Mouse (Mus musculus) lung, postnatal 36 days (tissue): ENCODE results near the gene Krt8.

Source experiments
- DNase-seq: peaks from one replicate; pipeline ENCODE4 v3.0.0; 2022; ENCODE audit warnings: mixed read lengths

Krt8 gene

DNA sequence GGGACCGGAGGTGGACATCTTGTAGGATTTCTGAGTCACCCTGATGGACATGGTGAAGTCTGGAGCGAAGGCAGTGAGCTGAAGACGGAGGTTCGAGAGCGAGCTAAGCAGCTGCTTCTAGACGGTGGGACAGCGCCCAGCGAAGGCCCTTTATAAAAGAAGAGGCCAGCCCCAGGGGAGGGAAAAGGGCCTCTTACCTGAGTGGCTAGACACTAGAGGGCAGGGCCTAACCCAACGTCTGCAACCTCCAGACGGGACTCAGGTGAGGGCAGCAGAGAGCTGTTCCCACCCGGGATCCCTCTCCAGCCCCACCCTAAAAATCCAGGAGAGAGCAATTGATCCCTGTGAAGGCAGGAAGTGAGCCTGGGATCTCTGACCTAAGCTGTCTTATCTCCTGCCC, at the start of gene Krt8:
TSS of gene Krt8 (minus strand) at position 294 of the 400 bp plus-strand sequence.
- peak; percentile 84 for DNase-seq

DNA sequence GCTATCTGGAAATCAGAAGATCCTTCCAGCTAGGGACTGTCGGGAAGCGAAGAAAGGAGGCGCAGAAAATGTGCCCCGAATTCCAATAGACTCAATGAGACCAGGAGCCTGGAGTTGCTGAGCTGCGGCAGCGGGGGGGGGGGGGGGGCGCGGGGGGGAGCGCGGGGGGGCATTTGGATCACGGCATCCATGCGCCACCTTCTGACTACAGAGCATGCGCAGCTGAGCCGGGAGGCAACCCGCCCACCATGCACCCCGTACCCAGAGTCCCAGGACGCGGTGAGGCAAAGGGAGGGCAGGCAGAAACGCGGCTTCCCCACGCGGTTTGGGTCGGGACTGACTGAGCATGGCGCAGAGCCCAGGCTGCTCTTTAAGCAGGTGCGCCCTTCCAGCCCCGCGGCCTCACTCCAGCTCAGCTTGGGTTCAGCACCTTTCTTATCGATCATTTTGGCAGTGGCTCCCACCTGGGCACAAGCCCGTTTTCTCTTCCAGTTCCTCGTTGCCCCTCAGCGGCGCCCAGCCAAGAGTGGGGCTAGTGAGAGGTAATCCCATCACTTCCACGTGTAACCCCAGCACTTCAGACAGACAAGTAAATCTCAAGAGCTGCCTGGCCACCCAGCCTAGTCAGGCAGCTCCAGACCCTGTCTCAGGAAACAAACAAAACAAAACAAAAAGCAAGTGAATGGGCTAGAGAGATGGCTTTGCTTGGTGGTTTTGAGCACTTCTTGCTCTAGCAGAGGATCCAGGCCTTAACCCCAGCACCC, 47.8 kb upstream of the Krt8 start:
- peak; percentile 43 for DNase-seq

DNA sequence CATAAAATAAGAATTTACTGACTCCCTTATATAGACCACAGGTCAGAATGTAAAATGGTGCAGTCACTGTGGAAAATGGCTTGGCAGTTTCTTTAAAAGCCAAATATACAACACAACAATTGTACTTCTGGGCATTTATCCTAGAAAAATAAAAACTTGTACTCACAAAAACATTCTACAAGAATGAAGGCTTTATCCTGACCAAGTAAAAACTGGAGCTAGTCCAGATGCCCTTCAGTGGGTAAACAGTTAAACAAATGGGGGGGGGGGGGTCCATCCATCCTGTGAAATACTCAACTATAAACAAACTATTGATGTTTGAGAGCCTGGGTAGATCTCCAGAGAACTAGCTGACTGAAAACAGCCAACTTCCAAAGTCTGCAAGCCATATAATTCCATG, 45.6 kb upstream of the Krt8 start:
- no peak for DNase-seq

DNA sequence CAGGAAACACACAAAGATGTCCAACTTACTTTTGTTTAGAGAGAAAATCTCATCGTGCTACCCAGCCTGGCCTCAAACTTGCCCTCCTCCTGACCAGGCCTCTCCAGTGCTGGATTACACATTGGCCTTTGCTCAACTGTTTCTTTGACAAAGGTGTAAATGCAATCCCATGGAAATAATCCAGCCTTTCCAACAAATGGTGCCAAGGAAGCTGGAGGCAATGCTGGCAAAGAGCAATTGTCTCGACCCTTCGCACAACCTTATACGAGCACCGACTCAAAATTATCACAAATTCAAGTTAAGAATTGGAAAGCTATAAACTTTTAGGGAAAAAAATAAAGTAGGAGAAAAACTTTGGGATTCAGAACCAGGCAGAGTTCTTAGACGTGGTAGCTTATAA, 43.7 kb upstream of the Krt8 start:
- DNase-seq = no peak

DNA sequence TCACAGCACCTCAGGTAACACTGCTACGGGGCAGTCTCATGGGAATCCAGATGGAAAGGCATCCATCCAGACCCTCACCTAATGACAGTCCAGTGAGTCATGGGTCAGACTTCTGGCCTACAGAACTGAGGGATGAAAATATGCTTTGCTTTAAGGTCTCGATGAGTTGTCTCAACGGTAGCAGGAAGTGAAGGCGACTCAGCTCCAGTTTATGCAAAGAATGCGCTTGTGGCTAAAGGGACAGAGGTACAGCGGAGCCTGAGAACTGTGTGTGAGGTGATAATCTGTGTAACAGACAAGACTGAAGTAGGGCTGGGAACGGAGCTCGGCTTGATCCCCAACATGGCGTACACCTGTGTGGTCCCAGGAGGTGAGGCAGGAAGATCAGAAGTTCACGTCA, 41.4 kb upstream of the Krt8 start:
- DNase-seq = no peak

DNA sequence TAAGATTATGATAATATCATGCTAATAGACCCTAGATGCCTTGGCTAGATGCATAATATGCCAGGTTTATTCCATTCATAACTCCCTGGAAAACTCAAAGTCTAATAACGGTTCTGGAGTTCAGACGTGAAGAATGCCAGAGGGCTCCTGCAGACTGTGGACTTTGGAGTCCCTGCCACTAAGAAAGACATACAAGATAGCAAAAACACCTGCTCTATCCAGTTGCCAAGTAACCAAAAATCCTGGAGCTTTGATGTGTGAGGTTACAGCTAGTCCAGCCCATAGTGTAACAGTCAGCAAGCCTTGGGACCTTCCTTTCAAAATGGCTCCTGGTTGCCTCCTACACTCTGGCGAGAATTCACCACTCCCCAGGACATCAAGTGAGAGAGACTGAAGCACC, 40.5 kb upstream of the Krt8 start:
- no peak for DNase-seq

DNA sequence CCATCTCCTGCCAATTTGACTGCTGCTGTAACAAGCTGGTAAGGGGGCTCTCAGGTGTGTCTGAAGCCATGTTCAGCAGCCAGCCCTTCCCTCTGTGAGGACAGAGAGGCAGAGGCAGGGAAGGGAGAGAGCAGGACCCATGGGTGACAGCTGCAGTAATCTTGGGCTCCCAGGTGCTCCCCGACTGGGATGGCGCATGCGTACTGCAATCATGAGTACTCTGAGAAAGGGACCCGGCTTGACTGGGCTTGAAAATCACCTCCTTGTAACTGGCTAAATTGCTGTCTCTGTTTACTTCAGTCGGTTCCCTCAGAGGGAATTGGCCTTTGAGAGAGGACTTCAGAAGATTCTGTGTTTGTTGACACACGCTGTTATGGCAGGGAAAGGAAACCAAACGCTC, 37.7 kb upstream of the Krt8 start:
- no peak for DNase-seq

DNA sequence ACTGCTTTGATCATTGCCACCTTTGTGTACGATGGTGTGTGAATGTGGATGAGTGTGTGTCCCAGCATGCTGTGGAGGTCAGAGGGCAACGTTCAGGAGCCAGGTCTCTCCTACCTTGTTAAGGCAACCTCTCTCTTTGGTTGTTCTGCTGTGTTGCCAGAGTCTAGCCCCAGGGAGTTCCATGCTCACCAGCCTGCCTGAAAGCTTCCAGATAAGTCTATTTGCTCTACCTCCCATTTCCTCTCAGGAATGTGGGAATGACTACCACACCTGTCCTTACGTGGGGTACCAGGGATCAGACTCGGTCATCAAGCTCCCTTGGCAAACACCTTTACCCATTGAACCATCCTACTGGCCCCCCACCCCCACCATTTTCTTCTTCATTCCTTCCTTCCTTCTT, 36.0 kb upstream of the Krt8 start:
- no peak for DNase-seq

DNA sequence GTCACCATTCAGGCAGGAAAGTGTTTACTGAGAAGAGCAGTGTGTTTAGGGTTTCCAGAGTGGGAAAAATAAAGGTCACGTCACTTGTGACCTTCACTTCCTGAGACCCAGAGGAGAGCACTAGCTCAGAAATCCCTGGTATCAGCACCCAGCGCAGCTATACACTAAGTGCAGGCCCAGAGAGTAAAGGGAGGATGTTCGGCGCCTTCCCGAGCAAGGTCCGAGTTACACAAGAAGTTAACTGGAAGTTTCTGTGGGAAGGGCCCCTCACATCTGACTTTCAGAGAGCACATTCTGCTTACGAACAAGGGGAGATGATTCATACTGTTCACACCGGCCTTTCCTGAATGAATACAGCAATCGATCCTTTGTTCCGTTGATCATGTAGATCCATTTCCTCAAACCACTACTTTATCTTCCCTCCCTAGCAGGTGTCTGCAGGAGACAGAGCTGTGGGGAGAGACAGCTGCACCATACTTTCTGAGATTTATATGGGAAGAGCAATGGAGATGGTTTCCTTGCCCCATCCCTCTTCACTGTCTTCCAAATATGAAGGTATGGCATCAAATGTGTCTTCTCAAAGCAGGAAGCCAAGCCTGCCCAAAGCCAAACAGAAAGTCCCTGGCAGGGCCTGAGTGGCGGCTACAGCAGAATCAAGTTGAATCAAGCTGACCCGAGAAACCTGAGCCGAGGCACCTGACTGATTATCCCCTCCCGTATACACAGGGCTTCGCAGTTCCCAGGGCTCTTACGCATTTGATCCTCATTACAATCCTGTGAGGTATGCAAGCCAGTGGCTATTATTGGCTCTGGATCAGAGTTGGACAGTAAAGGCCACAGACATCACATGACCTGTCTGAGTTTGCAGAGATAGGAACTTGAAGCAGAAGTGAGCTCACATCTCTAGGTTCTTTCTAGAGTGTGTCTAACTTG, 30.1 kb upstream of the Krt8 start:
- DNase-seq = no peak

DNA sequence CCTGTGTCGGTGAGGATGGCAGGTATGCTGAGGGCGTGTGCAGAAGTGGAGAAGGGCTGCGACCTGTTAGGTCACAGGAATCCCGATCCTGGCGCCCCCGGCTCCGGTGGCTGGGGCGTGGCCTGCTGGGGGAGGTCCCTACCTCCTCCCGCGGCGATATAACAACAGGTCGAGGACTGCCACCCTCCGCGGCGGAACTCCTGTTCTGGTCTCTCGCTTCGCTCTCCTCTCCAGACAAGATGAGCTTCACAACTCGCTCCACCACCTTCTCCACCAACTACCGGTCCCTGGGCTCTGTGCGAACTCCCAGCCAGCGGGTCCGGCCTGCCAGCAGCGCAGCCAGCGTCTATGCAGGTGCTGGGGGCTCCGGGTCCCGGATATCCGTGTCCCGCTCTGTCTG, 23.8 kb upstream of the Krt8 start, which contains the start of gene Krt18:
TSS of gene Krt18 (plus strand) at position 141 of the 400 bp plus-strand sequence.
- peak; percentile 69 for DNase-seq

DNA sequence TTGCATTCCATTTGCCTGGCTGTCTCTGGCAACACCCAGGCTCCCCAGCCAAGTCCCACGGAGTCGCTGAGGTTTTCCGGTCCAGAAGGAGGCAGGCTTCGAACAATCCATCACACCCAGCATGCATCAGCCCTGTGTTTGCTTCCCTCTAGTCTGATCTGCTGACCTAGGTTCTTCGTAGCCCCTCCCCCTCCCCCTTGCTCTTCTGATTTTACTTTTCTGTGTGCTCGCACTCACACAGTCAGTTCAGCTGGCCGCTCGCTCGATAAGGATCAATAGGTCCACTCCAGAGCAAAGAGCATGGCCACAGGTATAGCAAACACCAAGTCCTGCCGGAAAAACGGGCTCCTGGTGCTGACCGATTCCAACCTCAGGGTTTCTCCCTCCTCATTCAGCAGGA, 22.1 kb upstream of the Krt8 start:
- no peak for DNase-seq

DNA sequence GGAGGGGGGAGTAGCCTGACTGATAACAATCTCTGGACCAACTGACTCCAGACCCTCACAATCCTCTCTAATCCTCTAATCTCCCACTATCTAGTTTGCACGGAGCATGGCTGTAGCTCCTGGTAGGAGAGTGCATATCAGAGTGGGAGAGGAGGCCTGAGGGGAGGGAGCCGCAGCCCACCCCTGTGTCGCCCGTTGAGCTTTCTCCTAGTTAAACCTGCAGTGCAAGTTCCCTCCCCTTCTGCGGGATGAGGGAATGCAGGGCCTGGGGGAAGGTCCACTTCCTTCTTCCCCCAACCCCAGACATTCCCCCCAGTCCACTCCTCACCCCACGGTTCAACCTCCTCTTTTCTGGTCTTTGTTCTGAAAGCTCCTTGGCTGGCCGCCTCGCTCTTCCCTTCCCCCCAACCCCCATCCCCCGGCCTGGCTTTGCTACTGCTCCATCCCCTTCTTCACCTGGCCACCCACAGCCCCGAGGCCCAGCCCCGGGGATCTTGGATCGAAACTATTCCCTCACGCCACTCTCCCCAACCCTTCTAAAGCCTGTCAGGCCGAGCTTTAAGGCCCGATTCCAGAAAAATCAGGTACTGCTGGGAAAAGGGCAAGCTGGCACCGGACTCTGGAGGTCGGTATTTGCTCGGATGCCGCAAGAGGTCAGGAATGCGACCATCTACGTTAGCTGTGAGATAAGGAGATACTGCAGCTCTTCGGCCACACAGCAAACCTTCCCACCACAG, 21.0 kb upstream of the Krt8 start:
- DNase-seq = no peak

DNA sequence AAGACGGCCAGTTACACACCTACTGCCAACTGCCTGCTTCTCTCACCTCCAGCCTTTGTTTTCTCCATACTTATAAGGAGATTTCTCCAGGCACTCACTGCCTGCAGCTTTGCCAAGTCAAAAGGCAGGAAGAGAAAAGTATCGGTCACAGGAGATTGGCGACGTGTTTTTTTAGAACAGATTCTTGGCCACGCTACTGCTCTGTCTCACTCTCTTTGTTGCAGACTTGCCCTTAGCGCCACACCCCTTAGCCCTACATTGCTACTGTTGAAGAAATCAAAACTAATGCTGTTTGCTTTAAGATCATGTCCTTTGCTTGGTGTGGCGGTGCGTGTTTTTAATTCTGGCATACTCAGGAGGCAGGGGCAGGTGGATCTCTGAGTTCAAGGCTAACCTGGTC, 19.6 kb upstream of the Krt8 start:
- DNase-seq = peak; percentile 37

DNA sequence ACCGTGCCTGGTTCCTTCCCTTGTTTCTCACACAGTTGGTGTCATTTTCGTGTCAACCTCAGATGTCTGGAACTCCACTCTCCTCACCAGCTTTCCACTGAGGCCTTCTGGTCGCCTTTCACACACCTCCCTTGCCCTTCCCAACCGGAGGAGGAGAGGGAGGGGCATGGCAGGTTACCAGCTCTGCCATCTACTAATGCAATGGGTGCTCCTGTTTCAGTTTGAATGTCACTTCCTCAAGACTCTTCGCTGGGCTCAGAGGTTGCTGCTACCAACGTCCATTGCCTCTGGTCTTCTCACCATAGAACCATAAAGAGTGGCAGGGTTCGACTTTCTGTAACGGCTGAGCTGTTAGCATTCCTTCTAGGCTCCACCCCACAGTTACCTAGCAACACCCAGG, 18.2 kb upstream of the Krt8 start:
- peak; percentile 55 for DNase-seq

DNA sequence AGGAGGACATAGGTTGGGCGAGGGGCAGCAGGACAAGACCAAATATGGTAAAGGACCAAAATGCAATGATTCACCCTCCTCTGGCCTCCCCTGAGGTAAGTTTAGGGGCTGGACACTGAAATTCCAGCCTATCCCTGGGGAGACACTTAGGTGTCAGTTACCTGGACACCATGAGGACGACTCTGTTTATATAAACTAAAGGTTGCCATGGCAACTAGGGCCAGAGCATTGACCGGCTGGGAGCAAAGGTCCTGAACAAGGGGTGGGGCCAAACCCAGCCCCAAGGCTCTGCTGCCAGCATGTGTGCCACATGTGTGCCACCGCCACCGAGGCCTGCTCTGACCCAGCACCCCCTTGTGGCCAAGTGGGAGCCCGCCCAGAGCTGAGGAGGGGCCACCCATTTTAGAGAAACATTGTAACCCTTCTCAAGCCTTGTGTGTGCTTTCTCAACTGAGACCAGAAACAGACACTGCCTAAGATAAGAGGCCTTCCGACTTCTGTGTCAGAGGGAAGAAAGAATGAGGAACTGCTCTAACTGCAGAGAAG, 13.7 kb upstream of the Krt8 start:
- peak; percentile 81 for DNase-seq

DNA sequence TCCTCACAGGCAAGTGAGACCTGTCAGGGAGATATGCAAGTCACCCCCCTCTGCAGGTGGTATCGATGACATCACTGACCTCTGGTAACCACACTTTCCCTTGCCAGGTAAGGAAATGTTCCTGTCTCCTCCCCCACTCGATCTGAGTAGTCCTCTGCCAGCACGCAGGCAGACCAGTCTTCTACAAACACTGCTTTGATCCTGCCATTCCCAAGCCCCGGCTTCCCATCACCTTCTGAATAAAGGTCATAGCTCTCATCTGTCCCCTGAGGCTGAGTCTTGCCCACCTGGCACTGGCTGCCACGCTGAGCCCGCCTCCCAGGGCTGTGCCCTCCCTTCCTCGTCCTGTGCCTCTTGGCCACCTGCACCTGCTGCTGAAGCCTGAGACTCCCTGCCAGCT, 12.5 kb upstream of the Krt8 start:
- DNase-seq = peak; percentile 85

DNA sequence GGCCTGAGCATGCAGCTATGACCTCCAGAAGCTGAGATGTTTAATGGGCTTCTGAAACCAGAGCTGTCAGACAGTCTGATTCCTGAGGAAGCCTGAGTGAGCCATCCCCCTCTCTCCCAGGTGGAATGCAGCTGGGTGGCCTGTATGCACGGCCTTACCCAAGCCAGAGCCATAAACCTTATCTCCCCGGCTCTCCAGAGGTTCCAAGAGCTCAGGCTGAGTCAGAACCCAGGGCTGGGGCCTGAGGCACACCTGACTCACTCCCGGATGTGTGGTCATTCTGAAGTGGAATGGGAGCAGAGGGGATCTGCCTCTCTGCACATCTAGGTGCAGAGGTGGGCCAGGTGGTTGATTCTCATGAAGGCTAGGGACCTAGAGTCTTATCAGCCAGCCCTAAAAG, 11.8 kb upstream of the Krt8 start:
- DNase-seq = peak; percentile 55

DNA sequence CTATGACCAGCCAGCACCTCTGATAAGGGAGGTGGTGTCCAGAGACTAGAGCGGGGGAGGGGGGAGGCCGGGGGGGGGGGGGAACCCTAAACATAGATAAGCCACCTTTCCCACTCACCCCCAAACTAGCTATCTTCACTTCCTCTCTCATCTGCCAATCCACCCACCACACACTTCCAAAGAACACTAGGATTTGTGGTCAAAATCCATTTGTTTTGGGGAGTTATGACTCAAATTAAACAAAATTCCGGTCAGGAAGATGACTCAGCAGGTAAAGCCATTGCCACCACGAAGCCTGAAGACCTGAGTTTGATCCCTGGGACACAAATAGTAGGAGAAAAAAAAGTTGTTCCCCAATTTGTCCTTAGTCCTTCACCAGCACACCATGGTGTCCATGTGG, 10.6 kb upstream of the Krt8 start:
- DNase-seq = no peak

DNA sequence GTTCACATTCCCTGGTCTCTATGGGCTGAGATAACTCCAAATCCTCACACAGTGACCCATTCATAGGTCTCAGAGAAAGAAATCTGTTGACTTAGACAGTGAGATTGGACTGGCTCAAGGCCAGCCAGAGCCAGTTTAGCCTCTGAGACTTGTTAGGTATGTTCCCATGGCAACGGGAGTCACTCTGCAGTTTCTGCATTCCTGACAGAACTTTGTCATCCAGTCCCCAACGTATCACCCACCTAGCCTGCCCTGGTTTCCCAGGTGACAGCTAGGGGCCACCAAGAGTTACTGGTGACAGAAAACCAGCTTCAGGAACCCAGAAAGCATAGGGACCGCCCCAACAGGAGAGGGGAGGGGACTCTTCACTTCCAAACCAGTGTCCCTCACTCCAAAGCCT, 9.4 kb upstream of the Krt8 start:
- DNase-seq = no peak

DNA sequence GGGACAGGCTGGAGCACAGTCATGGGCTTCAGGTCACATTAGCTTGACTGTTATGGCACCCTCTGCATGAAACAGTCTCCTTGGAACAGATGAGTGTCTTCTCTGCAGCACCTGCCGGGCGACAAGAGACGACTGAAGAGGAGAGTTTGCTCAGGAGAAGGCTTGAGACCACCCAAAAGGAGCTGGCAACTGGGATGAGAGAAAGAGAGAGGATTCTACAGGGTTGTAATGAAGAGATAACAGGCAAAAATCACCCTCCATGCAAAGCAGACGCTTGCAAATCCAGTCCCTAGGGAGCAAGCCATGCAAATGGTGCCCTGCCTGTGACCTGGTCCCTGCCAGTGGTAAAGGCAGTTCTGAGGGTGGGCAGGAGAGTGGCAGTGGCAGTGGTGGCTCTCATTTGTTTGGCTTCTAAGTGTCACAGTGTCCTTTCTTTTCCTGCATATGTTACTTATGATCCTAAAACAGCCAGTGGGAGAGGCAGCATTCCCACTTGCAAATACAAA, 8.0 kb upstream of the Krt8 start:
- DNase-seq = no peak

DNA sequence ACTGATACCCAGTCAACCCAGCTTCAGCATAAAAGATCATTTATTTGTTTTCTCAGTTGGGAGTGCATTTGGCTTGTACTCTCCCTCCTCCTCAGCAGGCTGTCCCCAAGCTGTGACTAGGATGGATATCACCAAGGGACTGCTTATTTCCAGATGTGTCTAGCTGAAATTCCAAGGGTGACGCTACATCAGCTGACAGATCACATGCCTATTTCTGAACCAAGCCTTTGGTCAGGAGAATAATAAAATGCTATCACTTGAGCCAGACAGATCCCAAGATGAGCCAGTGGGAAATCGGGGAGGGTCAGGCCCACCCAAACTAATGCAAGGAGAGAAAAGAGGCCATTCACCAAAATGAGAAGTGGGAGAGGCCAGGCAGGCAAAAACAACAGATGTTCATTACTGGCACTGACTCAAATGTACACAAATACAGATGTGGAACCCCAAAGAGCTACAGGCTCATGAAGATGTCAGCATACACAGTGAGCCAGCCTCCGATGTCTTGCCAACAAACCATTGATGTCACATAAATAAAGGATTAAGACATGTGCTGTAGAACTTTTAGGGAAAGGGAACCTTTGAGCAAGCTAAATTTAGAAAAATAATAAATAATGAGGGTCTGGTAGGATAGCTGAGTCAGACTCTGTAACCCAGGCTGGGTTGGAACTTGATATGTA, 6.4 kb upstream of the Krt8 start:
- DNase-seq = no peak
